Mouse (Mus musculus) hindbrain, embryonic 15.5 days (tissue): Measurements from ENCODE around the gene Tppp2. TPM values are rescaled to one million over a fixed set of nuclear protein-coding genes. Genes with fewer than 3 reads are reported as not detected.
A peak's percentile ranks its signal among the peaks of the same experiment; 100 is the strongest.

Experiments
- ATAC-seq: fragments of 200-750 bp; cut with Nextera tagmentation; 2 replicates; pipeline ENCODE4 v1.8.0; 2017; ENCODE audit warnings: low read depth, moderate number of reproducible peaks, moderate TSS enrichment; ENCODE audit not compliant: low FRiP score
- H3K27ac ChIP-seq: fragments of 300-500 bp; sonication (generic); replicated peaks from 2 replicates; pipeline ENCODE4 v1.5.1; 2015; ENCODE audit warnings: mild to moderate bottlenecking, inconsistent platforms
- H3K27me3 ChIP-seq: fragments of 300-500 bp; sonication (generic); 2 replicates; pipeline ENCODE4 v1.6.1; 2015; ENCODE audit warnings: control low read depth, inconsistent platforms
- H3K36me3 ChIP-seq: fragments of 300-500 bp; sonication (generic); 2 replicates; pipeline ENCODE4 v1.6.1; 2015; ENCODE audit warnings: control low read depth, inconsistent platforms
- H3K4me1 ChIP-seq: fragments of 300-500 bp; sonication (generic); replicated peaks from 2 replicates; pipeline ENCODE4 v1.6.1; 2015; ENCODE audit warnings: control low read depth, inconsistent platforms
- H3K4me2 ChIP-seq: fragments of 300-500 bp; sonication (generic); 2 replicates; pipeline ENCODE4 v1.6.1; 2015; ENCODE audit warnings: moderate library complexity, mild to moderate bottlenecking, inconsistent platforms
- H3K4me3 ChIP-seq: fragments of 300-500 bp; sonication (generic); 2 replicates; pipeline ENCODE4 v1.5.1; 2015; ENCODE audit warnings: mild to moderate bottlenecking, inconsistent platforms
- H3K9ac ChIP-seq: fragments of 300-500 bp; sonication (generic); 2 replicates; pipeline ENCODE4 v1.6.1; 2015; ENCODE audit warnings: inconsistent platforms
- H3K9me3 ChIP-seq: fragments of 300-500 bp; sonication (generic); 2 replicates; pipeline ENCODE4 v1.6.1; 2016; ENCODE audit warnings: control low read depth, inconsistent platforms
- WGBS: fragments of 180-500 bp; shearing (Covaris S2); methylation state at CpG from one replicate; pipeline ENCODE4 v1.1.7; 2015; 5-methylcytosine and 5-hydroxymethylcytosine counted together
- polyA plus RNA-seq: library from polyadenylated mRNA; unstranded; fragments of >200 nt; fragmentation: Nextera tagmentation; extraction: Ambion mirVana; gene quantifications from 2 replicates; pipeline ENCODE4 v1.2.1, GENCODE M21; 2015

Gene Tppp2
- polyA plus RNA-seq, 1 experiment from 2014 or later, result not detected

DNA sequence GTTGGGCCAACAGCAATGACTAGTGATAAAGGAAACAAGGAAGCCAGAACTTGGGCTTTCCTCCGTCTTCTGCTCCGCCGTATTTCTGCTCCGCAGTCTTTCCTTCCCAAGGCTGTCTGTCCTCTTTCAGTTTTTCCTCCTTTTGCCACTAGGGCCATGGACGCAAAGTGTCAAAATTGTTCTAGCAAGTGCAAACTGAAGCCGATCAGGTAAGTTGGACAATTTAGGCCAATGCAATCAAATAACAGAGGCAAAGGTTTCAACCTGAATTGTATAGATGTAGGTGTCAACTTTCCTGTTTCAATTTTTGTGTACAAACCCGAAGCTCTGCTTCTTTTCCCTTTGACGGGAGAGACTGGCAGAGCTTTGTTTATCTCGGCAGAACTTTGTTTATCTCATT is 11.7 kb downstream of the Tppp2 start:
- Histone ChIP-seq H3K4me2 (no peak overlapping the region), H3K36me3 (no peaks in the 10 kb centered on the region), H3K9me3 (no peaks in the 10 kb centered on the region), H3K4me3 (no peak overlapping the region), H3K27ac (peak overlapping the region; percentile 59; the same call in 1 of the 2 replicates), H3K9ac (no peak overlapping the region), H3K4me1 (0 out of 2 replicates have a peak, but pooled peaks cover 4% of the 10 kb centered on the region), H3K27me3 (no peaks in the 10 kb centered on the region)
- 64% methylated on average over 9 of the region's 9 CpGs for WGBS
- no peak for ATAC-seq

DNA sequence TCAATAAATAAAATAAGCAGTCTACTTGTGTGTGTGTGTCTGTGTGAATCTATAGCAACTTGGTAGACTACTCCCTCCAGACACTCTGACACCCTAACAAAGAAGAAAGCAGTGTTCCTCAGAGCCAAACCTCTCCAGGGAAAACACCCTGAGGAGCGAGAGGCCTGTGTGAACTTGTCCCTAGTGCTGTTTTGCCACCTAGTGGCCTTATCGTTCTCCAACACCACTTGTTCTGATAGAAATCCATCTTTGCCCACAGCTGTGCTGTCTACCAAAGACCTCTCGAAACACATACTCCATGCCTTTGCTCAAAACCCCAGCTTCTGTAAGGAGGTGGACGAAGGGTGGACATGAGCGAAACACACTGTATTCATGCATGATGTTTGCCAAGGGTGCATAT is 12.6 kb downstream of the Tppp2 start:
- H3K4me1 ChIP-seq, result 0 out of 2 replicates have a peak, but pooled peaks cover 4% of the 10 kb centered on the region
- H3K4me3 ChIP-seq, result no peak overlapping the region
- H3K27ac ChIP-seq, result peak overlapping the region; percentile 59; the same call in 1 of the 2 replicates
- no peaks in the 10 kb centered on the region for H3K27me3 ChIP-seq
- ATAC-seq, result peak; percentile 78
- H3K9ac ChIP-seq, result no peak overlapping the region
- H3K9me3 ChIP-seq, result no peaks in the 10 kb centered on the region
- H3K36me3 ChIP-seq, result no peaks in the 10 kb centered on the region
- H3K4me2 ChIP-seq, result no peak overlapping the region
- 34% methylated on average over 5 of the region's 5 CpGs for WGBS

DNA sequence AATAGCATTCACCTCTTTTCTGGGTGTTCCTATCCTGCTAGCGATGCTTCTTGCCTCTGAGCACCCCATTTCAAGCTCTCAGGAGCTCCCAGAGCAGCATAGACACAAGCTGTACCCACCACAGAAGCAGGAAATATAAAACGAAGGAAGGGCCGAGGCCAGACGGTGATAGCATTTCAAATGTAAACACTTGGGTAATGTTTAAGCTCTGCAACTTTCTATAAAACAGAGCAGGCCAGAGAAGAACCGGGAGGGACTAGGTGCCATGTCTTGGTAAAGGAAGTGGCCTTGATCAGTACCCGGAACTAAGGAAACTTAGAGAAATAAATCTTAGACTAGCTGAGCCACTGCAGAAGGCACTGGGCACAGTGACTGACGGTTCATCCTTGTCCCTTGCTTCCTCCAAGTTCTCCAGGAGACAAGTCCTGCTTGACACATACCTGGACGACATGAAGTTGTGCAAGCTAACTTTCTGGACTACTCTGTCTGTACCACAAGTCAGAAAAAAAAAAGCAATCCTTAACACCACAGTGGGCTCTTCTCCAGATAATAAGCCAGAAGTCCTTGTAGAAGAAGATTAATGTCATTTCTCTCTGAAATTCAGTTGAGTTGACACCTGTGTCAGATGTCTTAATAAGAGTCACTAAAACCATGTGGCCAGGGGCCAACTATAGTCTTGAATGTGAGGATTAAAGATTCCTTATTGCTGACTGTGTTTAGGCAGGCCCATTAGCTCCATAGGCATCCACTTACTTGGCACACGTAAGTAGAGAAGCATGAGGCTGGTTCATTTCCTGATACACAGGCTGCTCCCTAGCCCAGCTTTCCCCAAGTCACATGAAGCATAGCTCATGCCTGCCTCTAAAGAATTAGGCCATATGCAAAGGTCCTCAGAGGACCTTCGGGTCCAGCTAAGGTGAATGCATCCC is 14.1 kb downstream of the Tppp2 start:
- H3K4me2 ChIP-seq, result no peak overlapping the region

DNA sequence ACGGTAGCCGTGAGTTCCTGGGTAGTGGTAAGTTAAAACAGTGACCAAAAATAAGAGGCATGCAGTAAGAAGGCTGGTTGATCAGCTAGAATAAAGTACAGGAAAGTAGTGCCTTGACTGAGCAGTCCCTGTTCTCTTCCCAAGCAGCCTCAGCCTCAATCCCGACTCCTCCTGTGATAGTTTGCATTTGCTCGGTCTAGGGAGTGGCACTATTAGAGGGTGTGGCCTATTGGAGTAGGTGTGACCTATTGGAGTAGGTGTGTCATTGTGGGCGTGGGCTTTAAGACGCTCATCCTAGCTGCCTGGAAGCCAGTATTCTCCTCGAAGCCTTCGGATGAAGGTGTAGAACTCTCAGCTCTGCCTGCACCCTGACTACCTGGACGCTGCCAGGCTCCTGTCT is 20.8 kb downstream of the Tppp2 start:
- H3K4me2 ChIP-seq, result no peak overlapping the region
- no peak for ATAC-seq
- no peaks in the 10 kb centered on the region for H3K9me3 ChIP-seq
- H3K9ac ChIP-seq, result no peak overlapping the region
- H3K36me3 ChIP-seq, result no peaks in the 10 kb centered on the region
- H3K27ac ChIP-seq, result no peak overlapping the region
- H3K4me1 ChIP-seq, result no peaks in the 10 kb centered on the region
- H3K4me3 ChIP-seq, result no peak overlapping the region
- 92% methylated on average over 9 of the region's 9 CpGs for WGBS
- H3K27me3 ChIP-seq, result no peaks in the 10 kb centered on the region

More for the DNA sequence above, 14.1 kb downstream of the Tppp2 start:
- no peak overlapping the region for H3K27ac ChIP-seq
- H3K4me3 ChIP-seq, result no peak overlapping the region
- no peaks in the 10 kb centered on the region for H3K27me3 ChIP-seq
- 0 out of 2 replicates have a peak, but pooled peaks cover 4% of the 10 kb centered on the region for H3K4me1 ChIP-seq
- no peak overlapping the region for H3K9ac ChIP-seq
- H3K36me3 ChIP-seq, result no peaks in the 10 kb centered on the region
- no peaks in the 10 kb centered on the region for H3K9me3 ChIP-seq
- 83% methylated on average over 10 of the region's 10 CpGs for WGBS
- no peak for ATAC-seq

DNA sequence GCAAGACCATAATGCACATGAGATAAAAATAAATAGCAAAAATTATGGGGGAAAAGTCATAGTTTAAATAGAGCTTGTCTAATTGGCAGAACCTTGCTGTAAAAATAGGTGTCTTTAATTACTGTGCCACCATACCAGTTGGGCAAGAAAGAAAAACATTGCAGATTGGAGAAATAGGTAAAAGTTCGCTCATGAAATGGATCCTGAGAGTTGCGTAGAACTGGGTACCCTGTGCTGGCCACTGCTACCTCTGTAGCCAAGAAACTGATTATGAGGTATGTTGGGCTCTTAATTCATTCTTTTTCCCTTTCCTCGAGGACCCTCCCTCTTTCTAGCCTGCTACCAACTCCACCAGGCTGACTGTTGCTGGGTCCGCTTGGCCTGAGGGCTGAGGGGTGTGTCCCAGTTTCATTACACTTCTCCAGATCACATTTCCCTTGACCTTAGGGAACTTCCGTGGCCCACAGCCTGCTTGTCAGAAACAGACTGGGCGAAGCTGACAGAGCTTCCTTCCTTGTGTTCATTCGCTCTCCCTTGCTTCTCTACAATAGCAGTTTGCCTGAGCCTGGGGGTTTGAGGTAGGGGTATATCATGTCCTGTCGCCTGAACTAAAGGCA is 22.8 kb downstream of the Tppp2 start:
- no peaks in the 10 kb centered on the region for H3K9me3 ChIP-seq
- H3K27ac ChIP-seq, result no peak overlapping the region
- H3K4me1 ChIP-seq, result no peaks in the 10 kb centered on the region
- H3K4me2 ChIP-seq, result no peak overlapping the region
- no peak overlapping the region for H3K9ac ChIP-seq
- H3K4me3 ChIP-seq, result no peak overlapping the region
- H3K36me3 ChIP-seq, result no peaks in the 10 kb centered on the region
- WGBS, result 40% methylated on average over 8 of the region's 8 CpGs
- no peak for ATAC-seq
- no peaks in the 10 kb centered on the region for H3K27me3 ChIP-seq

DNA sequence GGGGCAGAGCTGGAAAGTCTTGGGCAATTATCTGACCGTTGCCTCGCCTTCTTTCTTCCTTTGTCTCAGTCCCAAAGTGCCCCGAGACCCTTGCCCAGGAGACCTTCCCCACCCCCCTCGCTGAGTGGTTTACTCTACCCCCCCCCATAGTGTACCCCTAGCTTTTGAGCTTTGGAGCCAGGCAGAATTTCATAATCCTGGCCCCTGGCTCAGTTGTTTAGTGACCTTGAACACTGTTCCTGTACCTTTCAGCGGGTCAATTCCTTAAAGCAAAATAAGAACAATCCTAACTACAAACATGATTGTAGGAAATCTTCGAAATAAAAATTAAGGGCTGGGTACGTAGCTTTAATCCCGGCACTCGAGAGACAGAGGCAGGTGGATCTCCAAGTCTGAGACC is 23.4 kb downstream of the Tppp2 start:
- no peak for ATAC-seq
- 61% methylated on average over 9 of the region's 9 CpGs for WGBS
- H3K36me3 ChIP-seq, result no peaks in the 10 kb centered on the region

DNA sequence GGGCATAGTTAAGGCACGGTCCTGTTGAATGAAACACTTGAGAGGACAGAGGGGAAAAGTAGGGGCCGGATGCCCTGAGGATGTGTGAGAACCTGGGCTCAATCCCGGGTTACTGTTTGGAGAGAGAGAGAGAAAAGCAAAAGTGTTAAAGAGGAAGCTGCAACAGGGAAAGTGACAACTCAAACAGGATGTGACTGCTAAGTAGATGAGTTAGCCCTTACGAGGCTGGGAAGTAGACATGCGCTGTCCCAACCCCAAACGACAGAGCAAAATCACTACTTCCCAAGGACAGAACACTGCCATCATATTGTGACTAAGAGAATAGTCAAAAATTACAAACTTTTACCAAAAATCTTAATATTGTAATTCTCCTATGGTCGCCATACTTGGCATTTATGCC is 24.0 kb downstream of the Tppp2 start:
- no peak overlapping the region for H3K4me2 ChIP-seq
- no peak for ATAC-seq
- 66% methylated on average over 7 of the region's 7 CpGs for WGBS
- no peaks in the 10 kb centered on the region for H3K4me1 ChIP-seq
- H3K9ac ChIP-seq, result no peak overlapping the region
- no peaks in the 10 kb centered on the region for H3K27me3 ChIP-seq
- H3K36me3 ChIP-seq, result no peaks in the 10 kb centered on the region
- H3K4me3 ChIP-seq, result no peak overlapping the region
- H3K27ac ChIP-seq, result no peak overlapping the region
- no peaks in the 10 kb centered on the region for H3K9me3 ChIP-seq

More for the DNA sequence above, 23.4 kb downstream of the Tppp2 start:
- H3K9ac ChIP-seq, result no peak overlapping the region
- H3K4me1 ChIP-seq, result no peaks in the 10 kb centered on the region
- no peaks in the 10 kb centered on the region for H3K27me3 ChIP-seq
- H3K27ac ChIP-seq, result no peak overlapping the region
- no peaks in the 10 kb centered on the region for H3K9me3 ChIP-seq
- H3K4me3 ChIP-seq, result no peak overlapping the region
- no peak overlapping the region for H3K4me2 ChIP-seq

DNA sequence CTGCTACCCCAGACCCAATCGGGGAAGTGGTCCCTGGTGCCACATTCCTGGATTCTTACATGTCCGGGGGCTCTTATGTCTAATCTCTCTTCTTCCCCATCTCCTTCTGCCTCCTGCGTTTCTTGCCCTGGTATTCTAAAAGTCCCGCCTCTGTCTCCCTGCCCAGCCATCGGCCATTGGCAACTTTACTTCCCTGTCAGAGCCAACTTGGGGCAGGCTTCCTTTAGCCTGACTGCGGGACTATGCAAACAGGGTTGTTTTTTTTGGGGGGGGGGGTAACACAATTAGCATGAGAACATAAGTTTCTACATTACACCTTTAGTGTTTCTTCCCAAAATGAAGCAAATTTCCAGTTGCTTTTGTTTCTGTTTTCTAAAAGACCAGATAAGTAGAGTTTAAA is 25.1 kb downstream of the Tppp2 start:
- ATAC-seq, result no peak
- Histone ChIP-seq H3K9me3 (no peaks in the 10 kb centered on the region), H3K4me2 (no peak overlapping the region), H3K27me3 (no peaks in the 10 kb centered on the region), H3K36me3 (no peaks in the 10 kb centered on the region), H3K9ac (no peak overlapping the region), H3K4me1 (no peaks in the 10 kb centered on the region), H3K4me3 (no peak overlapping the region), H3K27ac (no peak overlapping the region)
- 86% methylated on average over 6 of the region's 6 CpGs for WGBS

DNA sequence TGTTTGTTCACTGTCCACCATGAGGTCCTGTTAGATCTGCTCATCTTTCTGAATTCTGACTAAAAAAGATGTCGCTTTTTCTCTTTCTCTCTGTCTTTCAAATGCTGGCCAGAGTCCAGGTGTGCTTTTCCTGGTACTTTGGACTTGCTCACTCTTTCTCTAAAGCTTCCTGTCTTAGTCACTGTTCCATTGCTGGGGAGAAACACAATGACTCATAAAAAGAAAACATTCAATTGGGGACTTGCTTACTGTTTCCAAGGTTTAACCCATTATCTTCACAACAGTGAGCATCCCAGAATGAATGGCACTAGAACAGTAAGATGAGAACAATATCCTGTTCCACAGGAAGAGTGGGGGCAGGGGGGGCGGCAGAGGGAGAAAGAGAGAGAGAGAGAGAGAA is 42.1 kb downstream of the Tppp2 start:
- Histone ChIP-seq H3K4me3 (no peak overlapping the region), H3K4me2 (no peak overlapping the region), H3K9me3 (no peaks in the 10 kb centered on the region), H3K4me1 (no peaks in the 10 kb centered on the region), H3K27me3 (no peaks in the 10 kb centered on the region), H3K36me3 (no peaks in the 10 kb centered on the region), H3K9ac (no peak overlapping the region), H3K27ac (no peak overlapping the region)
- no peak for ATAC-seq
- 97% methylated on average over 2 of the region's 2 CpGs for WGBS

DNA sequence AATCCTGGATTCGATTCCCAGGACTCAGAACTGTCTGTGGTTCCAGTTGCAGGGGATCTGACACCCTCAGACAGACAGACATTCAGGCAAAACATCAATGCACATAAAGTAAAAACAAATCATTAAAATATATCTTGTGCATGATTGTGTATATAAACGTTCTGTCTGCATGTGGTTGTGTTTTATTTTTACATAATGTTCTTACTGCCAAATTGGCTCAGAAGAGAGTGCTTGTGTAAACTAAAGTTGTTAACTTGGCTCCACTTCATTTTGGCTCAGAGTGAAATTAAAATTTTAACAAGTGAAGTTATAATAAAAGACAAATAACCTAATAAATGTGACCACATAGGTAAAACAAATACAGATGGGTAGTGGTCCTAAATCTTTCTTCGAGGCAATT is 49.2 kb downstream of the Tppp2 start:
- no peak overlapping the region for H3K9ac ChIP-seq
- no peak overlapping the region for H3K4me3 ChIP-seq
- H3K27ac ChIP-seq, result no peak overlapping the region
- H3K4me2 ChIP-seq, result no peak overlapping the region
- ATAC-seq, result no peak
- no peaks in the 10 kb centered on the region for H3K9me3 ChIP-seq
- H3K36me3 ChIP-seq, result no peaks in the 10 kb centered on the region
- WGBS, result 90% methylated on average over 3 of the region's 3 CpGs
- H3K4me1 ChIP-seq, result no peaks in the 10 kb centered on the region
- H3K27me3 ChIP-seq, result no peaks in the 10 kb centered on the region
